Mouse (Mus musculus): Measurements from ENCODE around the gene Sept5. TPM values are rescaled to one million over a fixed set of nuclear protein-coding genes. Genes with fewer than 3 reads are reported as not detected.

Sept5 gene
- polyA plus RNA-seq, 1 experiment: 74.2 TPM

GRCm38 (mm10) chr16:18591047-18592018, 38.4 kb downstream of the Sept5 start:
- H3K79me3 ChIP-seq (ENCODE audit: low read depth): no peaks in the 10 kb centered on the region
- H3K27me3 ChIP-seq (ENCODE audit: control insufficient read depth, insufficient read depth, insufficient read length): no peaks in the 10 kb centered on the region
- H3K4me3 ChIP-seq (ENCODE audit: insufficient read depth, poor library complexity, severe bottlenecking): no peak overlapping the region
- no peak for TF ChIP-seq FOSL1 (IDR thresholded peaks at IDR 0.05; ENCODE audit: insufficient read depth, low read length, poor library complexity, severe bottlenecking)
- TF ChIP-seq MAX (IDR thresholded peaks at IDR 0.05): no peak
- no peak for TF ChIP-seq MYOG (IDR thresholded peaks at IDR 0.05; ENCODE audit: control insufficient read depth, extremely low read depth, insufficient read length)
- TF ChIP-seq CTCF (IDR thresholded peaks at IDR 0.05; ENCODE audit: control insufficient read depth, insufficient read depth, insufficient read length): no peak
- TF ChIP-seq CEBPB (IDR thresholded peaks at IDR 0.05; ENCODE audit: low read depth): no peak
- TF ChIP-seq USF1 (IDR thresholded peaks at IDR 0.05; ENCODE audit: low read depth): no peak
- no peak for TF ChIP-seq MYOD1 (IDR thresholded peaks at IDR 0.05; ENCODE audit: control insufficient read depth, insufficient read length, low read depth)
- no peaks in the 10 kb centered on the region for H3K79me2 ChIP-seq (ENCODE audit: control insufficient read depth, insufficient read depth)
- H3K36me3 ChIP-seq (ENCODE audit: control insufficient read depth, insufficient read depth): no peaks in the 10 kb centered on the region
- no peak overlapping the region for H3ac ChIP-seq (ENCODE audit: control insufficient read depth, insufficient read length, low read depth)

- no peak within 1 kb of the TSS for H3ac ChIP-seq (ENCODE audit: control insufficient read depth, insufficient read length, low read depth)
- no peaks in the 10 kb centered on the region for H3K36me3 ChIP-seq (ENCODE audit: control insufficient read depth, insufficient read depth)
- H3K79me2 ChIP-seq (ENCODE audit: control insufficient read depth, insufficient read depth): peaks cover 10% of the 10 kb centered on the region
- no peaks in the 10 kb centered on the region for H3K79me3 ChIP-seq (ENCODE audit: low read depth)
- no peaks in the 10 kb centered on the region for H3K27me3 ChIP-seq (ENCODE audit: control insufficient read depth, insufficient read depth, insufficient read length)
- TF ChIP-seq MAX (IDR thresholded peaks at IDR 0.05) (no peak), CTCF (IDR thresholded peaks at IDR 0.05; ENCODE audit: control insufficient read depth, insufficient read depth, insufficient read length) (no peak), FOSL1 (IDR thresholded peaks at IDR 0.05; ENCODE audit: insufficient read depth, low read length, poor library complexity, severe bottlenecking) (no peak), MYOG (IDR thresholded peaks at IDR 0.05; ENCODE audit: control insufficient read depth, extremely low read depth, insufficient read length) (no peak)
- no peak within 1 kb of the TSS for H3K4me3 ChIP-seq (ENCODE audit: insufficient read depth, poor library complexity, severe bottlenecking)
These were observed 39.7 kb downstream of the Sept5 start, which contains the start of gene Tbx1 for GRCm38 (mm10) chr16:18589804-18590790. Gene Tbx1, minus strand, starts transcription at chr16:18590671.

- H3ac ChIP-seq (ENCODE audit: control insufficient read depth, insufficient read length, low read depth): no peak overlapping the region
- H3K79me2 ChIP-seq (ENCODE audit: control insufficient read depth, insufficient read depth): peaks cover 18% of the 10 kb centered on the region
- no peak overlapping the region for H3K4me3 ChIP-seq (ENCODE audit: insufficient read depth, poor library complexity, severe bottlenecking)
- TF ChIP-seq USF1 (IDR thresholded peaks at IDR 0.05; ENCODE audit: low read depth) (no peak), MAX (IDR thresholded peaks at IDR 0.05) (no peak), MYOD1 (IDR thresholded peaks at IDR 0.05; ENCODE audit: control insufficient read depth, insufficient read length, low read depth) (no peak), CTCF (IDR thresholded peaks at IDR 0.05; ENCODE audit: control insufficient read depth, insufficient read depth, insufficient read length) (no peak), MYOG (IDR thresholded peaks at IDR 0.05; ENCODE audit: control insufficient read depth, extremely low read depth, insufficient read length) (no peak), FOSL1 (IDR thresholded peaks at IDR 0.05; ENCODE audit: insufficient read depth, low read length, poor library complexity, severe bottlenecking) (no peak), CEBPB (IDR thresholded peaks at IDR 0.05; ENCODE audit: low read depth) (no peak)
- no peaks in the 10 kb centered on the region for H3K27me3 ChIP-seq (ENCODE audit: control insufficient read depth, insufficient read depth, insufficient read length)
- no peaks in the 10 kb centered on the region for H3K36me3 ChIP-seq (ENCODE audit: control insufficient read depth, insufficient read depth)
- peaks cover 2% of the 10 kb centered on the region for H3K79me3 ChIP-seq (ENCODE audit: low read depth)
These were observed 40.6 kb downstream of the Sept5 start for GRCm38 (mm10) chr16:18589080-18589621.

- Histone ChIP-seq H3ac (ENCODE audit: control insufficient read depth, insufficient read length, low read depth) (no peak overlapping the region), H3K79me2 (ENCODE audit: control insufficient read depth, insufficient read depth) (peaks cover 18% of the 10 kb centered on the region), H3K27me3 (ENCODE audit: control insufficient read depth, insufficient read depth, insufficient read length) (no peaks in the 10 kb centered on the region), H3K36me3 (ENCODE audit: control insufficient read depth, insufficient read depth) (peaks cover 3% of the 10 kb centered on the region), H3K79me3 (ENCODE audit: low read depth) (peaks cover 2% of the 10 kb centered on the region), H3K4me3 (ENCODE audit: insufficient read depth, poor library complexity, severe bottlenecking) (no peak overlapping the region)
- no peak for TF ChIP-seq CTCF (IDR thresholded peaks at IDR 0.05; ENCODE audit: control insufficient read depth, insufficient read depth, insufficient read length)
- no peak for TF ChIP-seq USF1 (IDR thresholded peaks at IDR 0.05; ENCODE audit: low read depth)
- no peak for TF ChIP-seq MAX (IDR thresholded peaks at IDR 0.05)
- no peak for TF ChIP-seq CEBPB (IDR thresholded peaks at IDR 0.05; ENCODE audit: low read depth)
These were observed 41.1 kb downstream of the Sept5 start for GRCm38 (mm10) chr16:18588738-18589055.

- Histone ChIP-seq H3K27me3 (ENCODE audit: control insufficient read depth, insufficient read depth, insufficient read length) (no peaks in the 10 kb centered on the region), H3K4me3 (ENCODE audit: insufficient read depth, poor library complexity, severe bottlenecking) (no peak overlapping the region), H3ac (ENCODE audit: control insufficient read depth, insufficient read length, low read depth) (no peak overlapping the region), H3K79me2 (ENCODE audit: control insufficient read depth, insufficient read depth) (peaks cover 18% of the 10 kb centered on the region), H3K79me3 (ENCODE audit: low read depth) (peaks cover 2% of the 10 kb centered on the region), H3K36me3 (ENCODE audit: control insufficient read depth, insufficient read depth) (peaks cover 9% of the 10 kb centered on the region)
- TF ChIP-seq CEBPB (IDR thresholded peaks at IDR 0.05; ENCODE audit: low read depth) (no peak), FOSL1 (IDR thresholded peaks at IDR 0.05; ENCODE audit: insufficient read depth, low read length, poor library complexity, severe bottlenecking) (no peak), USF1 (IDR thresholded peaks at IDR 0.05; ENCODE audit: low read depth) (no peak), MYOG (IDR thresholded peaks at IDR 0.05; ENCODE audit: control insufficient read depth, extremely low read depth, insufficient read length) (no peak), MYOD1 (IDR thresholded peaks at IDR 0.05; ENCODE audit: control insufficient read depth, insufficient read length, low read depth) (no peak), CTCF (IDR thresholded peaks at IDR 0.05; ENCODE audit: control insufficient read depth, insufficient read depth, insufficient read length) (no peak), MAX (IDR thresholded peaks at IDR 0.05) (no peak)
These were observed 41.7 kb downstream of the Sept5 start for GRCm38 (mm10) chr16:18587847-18588737.
